Mouse (Mus musculus) limb, embryonic 14.5 days (tissue): ENCODE results near the gene Csk. TPM values are rescaled to one million over a fixed set of nuclear protein-coding genes. Genes with fewer than 3 reads are reported as not detected.
A peak's percentile ranks its signal among the peaks of the same experiment; 100 is the strongest.

ENCODE experiments used
- ATAC-seq: fragments of 200-750 bp; cut with Nextera tagmentation; 2 replicates; pipeline ENCODE4 v1.8.0; 2017; ENCODE audit warnings: low read depth, moderate number of reproducible peaks, moderate TSS enrichment; ENCODE audit not compliant: low FRiP score
- DNase-seq: peaks from one replicate; pipeline ENCODE4 v3.0.0-alpha.2; 2015; ENCODE audit warnings: low spot score
- H3K27ac ChIP-seq: fragments of 300-500 bp; sonication (generic); replicated peaks from 2 replicates; pipeline ENCODE4 v1.5.1; 2014; ENCODE audit warnings: low read depth, mild to moderate bottlenecking, low read length, moderate library complexity, mixed read lengths
- H3K27me3 ChIP-seq: fragments of 300-500 bp; sonication (generic); 2 replicates; pipeline ENCODE4 v1.6.1; 2014; ENCODE audit warnings: low read length, mixed read lengths; ENCODE audit not compliant: control insufficient read depth, insufficient read depth
- H3K36me3 ChIP-seq: fragments of 300-500 bp; sonication (generic); 2 replicates; pipeline ENCODE4 v1.6.1; 2014; ENCODE audit warnings: mild to moderate bottlenecking, low read length, moderate library complexity, mixed read lengths; ENCODE audit not compliant: control insufficient read depth, insufficient read depth
- H3K4me1 ChIP-seq: fragments of 300-500 bp; sonication (generic); 2 replicates; pipeline ENCODE4 v1.6.1; 2014; ENCODE audit warnings: antibody characterized with exemption, low read length, mixed read lengths; ENCODE audit not compliant: control insufficient read depth, insufficient read depth
- H3K4me2 ChIP-seq: fragments of 300-500 bp; sonication (generic); replicated peaks from 2 replicates; pipeline ENCODE4 v1.6.1; 2014; ENCODE audit warnings: low read depth, mild to moderate bottlenecking, low read length, moderate library complexity; ENCODE audit not compliant: severe bottlenecking
- H3K4me3 ChIP-seq: fragments of 300-500 bp; sonication (generic); replicated peaks from 2 replicates; pipeline ENCODE4 v1.5.1; 2014; ENCODE audit warnings: low read length
- H3K9ac ChIP-seq: fragments of 300-500 bp; sonication (generic); 2 replicates; pipeline ENCODE4 v1.6.1; 2014; ENCODE audit warnings: mild to moderate bottlenecking, low read depth, low read length, moderate library complexity; ENCODE audit not compliant: severe bottlenecking
- H3K9me3 ChIP-seq: fragments of 300-500 bp; sonication (generic); 2 replicates; pipeline ENCODE4 v1.6.1; 2016; ENCODE audit warnings: low read length; ENCODE audit not compliant: control insufficient read depth
- POLR2A ChIP-seq: fragments of 200-500 bp; IDR thresholded peaks from 2 replicates; pipeline ENCODE4 v1.8.0; 2012; ENCODE audit warnings: inconsistent platforms, mild to moderate bottlenecking, moderate library complexity, borderline replicate concordance; ENCODE audit not compliant: insufficient read depth, insufficient read length; ENCODE audit errors: extremely low read depth
- WGBS: fragments of 180-500 bp; shearing (Covaris S2); extraction: QIAGEN DNeasy Blood & Tissue Kit; methylation state at CpG from one replicate; pipeline ENCODE4 v1.1.7; 2014; 5-methylcytosine and 5-hydroxymethylcytosine counted together
- polyA plus RNA-seq, 2 experiments: library from polyadenylated mRNA; depleted of rRNA in 1 of 2; stranded (reverse) in 1 of 2; unstranded in 1 of 2; fragments of >200 nt; fragmentation: Nextera tagmentation in 1 of 2; extraction: Ambion mirVana in 1 of 2; gene quantifications; 2 replicates each; pipeline versions ENCODE4 v1.2.1 to v1.2.3; 2012 to 2014

Gene Csk
- polyA plus RNA-seq, 2 experiments: 28.1 to 91.4 TPM

DNA sequence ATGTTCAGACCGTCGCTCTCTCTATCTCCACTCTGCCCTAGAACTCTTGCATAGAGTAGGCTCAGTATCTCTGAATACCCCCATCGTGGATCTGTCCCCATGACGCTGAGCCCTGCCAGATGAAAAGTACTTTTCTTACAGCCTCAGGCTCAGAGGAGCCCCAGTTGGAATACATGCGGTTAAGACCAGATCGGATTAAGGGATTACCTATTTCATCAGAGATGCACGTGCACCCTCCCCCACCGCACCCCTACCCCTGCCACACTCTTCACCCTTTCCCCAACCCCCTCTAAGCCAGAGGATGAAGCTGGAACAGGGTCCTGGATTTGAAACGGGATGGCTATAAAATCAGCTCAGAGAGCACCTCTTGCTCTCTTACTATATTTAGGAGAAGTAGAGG lies 47.9 kb downstream of the Csk start:
- H3K27ac ChIP-seq: no peak overlapping the region
- no peaks in the 10 kb centered on the region for H3K36me3 ChIP-seq
- no peaks in the 10 kb centered on the region for H3K9me3 ChIP-seq
- no peaks in the 10 kb centered on the region for H3K27me3 ChIP-seq
- no peak for DNase-seq
- H3K4me3 ChIP-seq: no peak overlapping the region
- H3K4me1 ChIP-seq: no peaks in the 10 kb centered on the region
- no peak for ATAC-seq
- H3K4me2 ChIP-seq: no peak overlapping the region
- no peak for TF ChIP-seq POLR2A
- no peak overlapping the region for H3K9ac ChIP-seq
- 26% methylated on average over 9 of the region's 9 CpGs for WGBS

DNA sequence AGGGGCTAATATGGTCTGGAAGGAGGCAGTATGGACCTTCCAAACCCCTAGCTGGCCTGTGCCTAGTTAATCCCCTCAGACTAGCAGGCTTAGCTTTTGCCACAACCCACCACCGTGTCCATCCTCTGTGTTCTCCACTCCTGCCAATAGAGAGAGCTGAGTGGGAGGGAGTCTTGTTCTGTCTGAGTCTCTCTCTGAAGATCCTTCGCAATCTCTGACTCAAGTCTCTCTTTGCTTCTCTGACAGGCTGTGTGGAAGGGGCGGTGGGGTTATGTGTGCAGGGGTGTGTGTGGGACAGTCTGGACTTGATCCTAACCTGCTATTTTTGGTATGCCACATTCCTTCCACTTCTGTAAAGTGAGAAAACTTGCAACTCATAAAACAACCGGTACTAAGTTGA lies 48.6 kb downstream of the Csk start:
- Histone ChIP-seq H3K27me3 (no peaks in the 10 kb centered on the region), H3K9ac (no peak overlapping the region), H3K27ac (no peak overlapping the region), H3K4me1 (no peaks in the 10 kb centered on the region), H3K4me2 (no peak overlapping the region), H3K4me3 (no peak overlapping the region), H3K9me3 (no peaks in the 10 kb centered on the region), H3K36me3 (no peaks in the 10 kb centered on the region)
- 75% methylated on average over 4 of the region's 4 CpGs for WGBS
- TF ChIP-seq POLR2A: no peak
- DNase-seq: no peak
- no peak for ATAC-seq

DNA sequence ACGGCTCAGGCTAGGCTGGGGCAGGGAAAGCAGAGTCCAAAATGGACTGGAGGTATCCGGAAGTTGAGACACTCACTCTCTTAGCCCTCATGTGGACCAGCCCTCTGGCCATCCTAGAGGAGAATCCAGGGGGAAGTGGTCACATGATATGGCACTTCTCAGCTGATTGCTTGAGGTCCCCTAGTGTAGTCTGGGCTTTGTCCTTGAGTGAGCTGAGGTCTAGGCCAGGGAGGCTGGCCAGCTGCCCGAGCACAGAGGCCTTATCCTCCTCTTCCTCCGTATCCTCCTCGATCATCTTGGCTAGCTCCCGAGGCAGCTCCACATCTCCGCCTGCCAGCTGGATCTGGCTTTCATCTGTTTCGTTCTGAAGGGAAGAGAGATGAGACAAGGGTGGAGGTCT lies 51.3 kb downstream of the Csk start:
- Histone ChIP-seq H3K9me3 (no peaks in the 10 kb centered on the region), H3K36me3 (no peaks in the 10 kb centered on the region), H3K4me1 (no peaks in the 10 kb centered on the region), H3K9ac (no peak overlapping the region), H3K27ac (no peak overlapping the region), H3K4me3 (no peak overlapping the region), H3K27me3 (no peaks in the 10 kb centered on the region), H3K4me2 (no peak overlapping the region)
- ATAC-seq (no peak), DNase-seq (no peak)
- 63% methylated on average over 8 of the region's 8 CpGs for WGBS
- TF ChIP-seq POLR2A: no peak

DNA sequence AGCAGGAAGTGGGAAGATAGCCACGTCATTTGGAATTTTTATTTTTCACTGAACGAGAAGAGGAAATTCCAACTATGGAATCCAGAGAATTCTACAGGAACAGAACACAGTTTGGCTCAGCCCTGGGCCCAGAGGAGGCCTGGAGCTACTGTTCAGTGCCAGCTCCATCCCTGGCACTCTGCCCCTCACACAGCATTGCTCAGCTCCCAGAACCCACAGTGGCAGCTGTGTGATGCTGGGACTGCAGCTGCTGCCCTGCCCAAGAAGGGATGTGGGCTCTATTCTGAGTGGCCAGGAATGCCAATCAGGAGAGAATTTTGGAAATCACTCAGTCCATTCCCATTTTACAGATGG lies 52.1 kb downstream of the Csk start:
- Histone ChIP-seq H3K4me2 (no peak overlapping the region), H3K36me3 (no peaks in the 10 kb centered on the region), H3K4me1 (no peaks in the 10 kb centered on the region), H3K9ac (no peak overlapping the region), H3K27me3 (no peaks in the 10 kb centered on the region), H3K9me3 (no peaks in the 10 kb centered on the region), H3K27ac (no peak overlapping the region), H3K4me3 (no peak overlapping the region)
- TF ChIP-seq POLR2A: no peak
- ATAC-seq (no peak), DNase-seq (no peak)
- WGBS: 43% methylated on average over 2 of the region's 2 CpGs

DNA sequence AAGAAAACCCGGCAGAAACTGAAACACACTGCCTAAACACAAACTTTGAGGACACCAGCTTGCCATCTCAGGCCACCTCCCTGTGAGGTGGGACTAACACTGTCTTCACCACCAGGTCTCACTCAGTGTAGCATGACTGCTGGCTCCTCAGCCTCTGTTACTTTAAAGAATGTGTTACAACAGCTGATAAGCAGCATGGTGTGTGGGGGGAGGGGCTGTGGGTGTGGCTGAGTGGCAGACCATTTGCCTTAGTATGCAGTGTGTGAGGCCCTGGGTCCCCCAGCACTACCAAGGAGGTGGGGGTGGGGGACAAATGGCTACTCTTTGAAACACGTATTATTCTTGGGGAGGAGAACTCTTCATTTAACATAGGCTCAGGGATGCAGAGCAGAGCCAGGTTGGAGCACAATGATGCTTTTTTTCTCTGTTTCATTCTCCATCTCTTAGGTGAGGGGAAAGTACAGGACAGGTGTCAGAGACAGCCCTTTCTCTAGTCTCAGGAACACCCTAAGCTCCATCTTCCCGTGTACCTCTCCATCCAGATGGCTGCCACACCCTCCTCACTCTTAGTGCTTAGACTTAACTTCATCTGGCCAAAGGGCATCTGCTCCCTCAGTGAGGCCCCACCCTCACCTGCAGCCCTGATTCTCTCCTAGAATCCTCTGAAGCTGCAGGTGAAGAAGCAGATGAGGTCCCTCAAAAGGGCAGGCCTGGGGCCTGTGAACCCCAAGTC lies 52.6 kb downstream of the Csk start:
- ATAC-seq (peak; percentile 36; the same call in 1 of the 2 replicates), DNase-seq (no peak)
- Histone ChIP-seq H3K27me3 (no peaks in the 10 kb centered on the region), H3K27ac (no peak overlapping the region), H3K4me1 (no peaks in the 10 kb centered on the region), H3K36me3 (no peaks in the 10 kb centered on the region), H3K4me3 (no peak overlapping the region), H3K9me3 (no peaks in the 10 kb centered on the region), H3K9ac (no peak overlapping the region), H3K4me2 (no peak overlapping the region)
- TF ChIP-seq POLR2A: no peak
- 6% methylated on average over 3 of the region's 3 CpGs for WGBS
